Mouse (Mus musculus) thymus, postnatal 36 days (tissue): ENCODE results near the gene Cpne8.

Experiments
- DNase-seq, 2 experiments: peaks; one replicate each; pipeline ENCODE4 v3.0.0; 2022; ENCODE audit warnings: mixed read lengths in 2 of 2

Gene Cpne8

DNA sequence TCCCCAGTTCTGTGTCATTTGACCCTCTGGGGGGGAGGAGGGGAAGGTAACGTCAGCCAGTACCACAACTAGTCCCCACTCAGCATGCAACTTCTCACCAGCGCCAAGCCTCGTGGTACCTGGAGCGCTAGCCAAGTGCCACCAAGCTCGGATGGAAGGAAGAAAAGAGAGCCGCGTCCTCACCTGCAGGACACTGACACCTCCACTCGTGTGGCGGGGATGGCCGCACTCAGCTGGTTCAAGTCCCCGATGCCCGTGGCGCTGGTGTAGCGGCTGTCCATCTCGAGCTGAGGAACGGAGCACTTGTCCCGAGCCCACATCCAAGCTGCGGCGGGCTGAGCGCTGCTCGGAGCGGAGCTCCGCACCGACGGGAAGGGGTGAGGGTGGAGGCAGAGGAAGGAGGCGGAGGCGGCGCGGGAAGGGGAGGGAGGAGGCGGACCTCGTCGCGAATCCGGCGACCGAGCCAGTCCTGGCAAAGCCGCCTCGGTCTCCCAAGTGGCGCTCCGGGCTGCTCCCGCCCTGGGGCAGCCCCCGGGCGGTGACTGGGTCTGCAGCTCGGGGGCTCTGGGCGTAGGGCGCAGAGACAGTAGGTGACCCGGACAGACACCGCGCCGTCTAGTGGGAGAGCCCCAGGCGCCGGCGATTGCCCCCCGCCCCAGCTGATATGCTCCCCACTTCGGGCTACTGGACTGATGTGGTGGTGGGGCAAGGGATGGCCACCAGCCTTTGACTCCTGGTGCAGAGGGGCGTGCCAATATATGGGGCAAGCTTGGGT lies at the start of gene Cpne8:
Cpne8 (minus strand) TSS at position 448 of the 775 bp plus-strand sequence.
- DNase-seq, result peak; percentile 40 to 49

DNA sequence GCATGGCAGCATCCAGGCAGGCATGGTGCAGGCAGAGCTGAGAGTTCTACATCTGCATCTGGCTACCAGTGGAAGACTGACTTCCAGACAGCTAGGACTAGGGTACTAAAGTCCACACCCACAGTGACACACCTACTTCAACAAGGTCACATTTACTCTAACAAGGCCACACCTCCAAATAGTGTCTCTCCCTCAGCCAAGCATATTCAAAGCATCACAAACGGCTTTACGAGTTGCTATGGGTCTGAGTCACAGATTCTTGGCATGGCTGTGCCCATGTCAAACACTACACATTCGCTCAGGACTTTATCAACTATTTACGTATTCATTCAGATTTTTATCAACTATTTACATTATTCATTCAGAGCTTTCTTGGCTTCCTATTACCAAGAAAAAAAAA lies 38.5 kb upstream of the Cpne8 start:
- no peak for DNase-seq

GRCm38 (mm10) chr15:90709296-90709695 lies 30.1 kb upstream of the Cpne8 start:
- peak in 1 of 2 experiments; percentile 5 for DNase-seq

DNA sequence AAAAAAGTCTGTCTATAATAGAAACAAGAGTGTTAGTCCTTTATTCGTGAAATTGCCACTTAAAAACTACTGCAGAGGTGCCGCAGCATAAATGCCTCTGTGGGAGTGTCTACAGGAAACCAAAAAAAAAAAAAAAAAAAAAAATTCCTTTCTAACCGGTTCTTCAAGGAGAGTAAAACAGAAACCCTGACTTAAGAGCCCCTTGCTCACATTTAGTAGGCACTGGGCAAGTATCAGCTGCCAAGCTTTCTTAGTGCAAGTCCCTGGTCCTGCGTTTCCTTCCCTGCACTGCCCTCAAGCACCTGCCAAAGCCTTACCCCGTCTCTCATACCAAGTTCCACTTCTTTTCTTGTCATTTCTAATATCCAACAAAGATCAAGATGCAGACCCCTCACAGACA lies 25.1 kb upstream of the Cpne8 start:
- DNase-seq, result peak; percentile 7 to 9

DNA sequence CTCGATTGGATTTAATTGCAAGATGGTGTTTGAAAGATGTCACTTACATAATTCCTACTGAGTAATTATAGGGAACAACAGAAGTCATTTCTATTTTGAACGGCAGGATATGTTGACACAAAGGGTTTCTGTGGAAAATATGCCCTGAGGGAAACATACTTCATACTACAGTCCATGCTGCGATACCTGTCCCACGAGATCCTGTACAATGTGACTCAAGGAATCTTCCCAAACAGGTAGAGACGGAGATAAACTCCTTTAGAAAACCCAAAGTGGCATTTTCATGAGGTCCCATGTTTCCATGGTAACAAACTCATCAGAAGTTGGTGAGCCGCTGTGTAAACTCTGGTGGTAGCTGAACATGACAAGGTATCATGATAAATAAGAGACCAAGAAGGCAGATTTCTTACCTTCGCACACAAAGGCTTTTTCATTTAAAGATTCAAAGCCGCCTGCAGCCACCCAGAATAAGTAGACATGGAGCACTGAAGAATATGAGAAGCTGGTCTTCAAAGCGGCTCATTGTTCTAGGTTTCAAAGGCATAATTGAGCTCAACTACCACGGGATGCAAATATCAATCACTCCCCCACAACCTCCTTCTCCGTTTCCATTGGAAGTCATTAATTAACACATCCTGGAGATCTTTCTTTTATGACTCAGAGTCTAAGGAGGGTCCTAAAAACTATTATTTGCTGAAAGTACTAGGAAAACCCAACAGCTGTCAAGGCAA lies 24.4 kb upstream of the Cpne8 start:
- no peak for DNase-seq

GRCm38 (mm10) chr15:90686770-90687169 lies 7.5 kb upstream of the Cpne8 start:
- DNase-seq, result no peak

- peak; percentile 35 to 38 for DNase-seq
Measured at GRCm38 (mm10) chr15:90679760-90680579, 738 bp upstream of the Cpne8 start.

- no peak for DNase-seq
Measured at GRCm38 (mm10) chr15:90678488-90678887, 744 bp downstream of the Cpne8 start.

GRCm38 (mm10) chr15:90669494-90669893 lies 9.7 kb downstream of the Cpne8 start:
- DNase-seq, result no peak

GRCm38 (mm10) chr15:90666893-90667292 lies 12.3 kb downstream of the Cpne8 start:
- DNase-seq, result no peak

DNA sequence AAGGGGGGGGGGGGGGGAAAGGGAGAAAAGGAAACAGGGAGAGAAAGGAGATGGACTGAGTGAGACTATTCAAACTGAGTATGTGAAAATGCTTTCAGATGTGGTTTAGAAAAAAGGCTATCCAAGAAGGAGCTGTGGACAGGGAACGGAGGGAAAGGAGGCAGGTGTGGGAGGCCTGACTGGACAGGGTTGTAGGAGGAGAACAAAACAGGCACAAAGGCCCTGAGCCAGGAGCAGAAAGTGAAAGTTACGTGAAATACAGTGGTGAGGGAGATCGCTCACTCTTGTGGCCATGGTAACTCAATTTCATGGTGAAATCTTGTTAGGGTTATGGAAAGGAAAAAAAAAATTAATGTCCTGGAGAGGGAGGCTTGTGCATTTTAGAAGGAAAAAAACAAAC lies 14.6 kb downstream of the Cpne8 start:
- DNase-seq, result no peak

- DNase-seq, result no peak
Measured at GRCm38 (mm10) chr15:90663631-90664030, 15.6 kb downstream of the Cpne8 start.

GRCm38 (mm10) chr15:90660723-90661122 lies 18.5 kb downstream of the Cpne8 start:
- no peak for DNase-seq

DNA sequence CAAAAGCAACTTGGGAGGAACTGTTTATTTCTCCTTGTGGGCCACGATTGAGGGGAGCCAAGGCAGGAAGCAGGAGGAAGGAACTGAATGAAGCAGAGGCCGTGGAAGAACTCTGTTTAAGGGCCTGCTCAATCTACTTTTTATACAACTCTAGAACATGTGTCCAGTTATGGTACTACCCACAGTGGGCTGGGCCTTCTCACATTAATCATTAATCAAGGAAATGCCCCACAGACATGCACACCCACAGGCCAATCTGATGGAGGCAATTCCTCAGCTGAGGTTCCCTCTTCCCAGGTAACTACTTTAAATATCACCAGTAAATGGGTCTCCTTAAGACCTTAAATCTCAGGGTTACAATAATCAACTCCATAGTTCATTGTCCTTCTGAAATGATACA lies 21.2 kb downstream of the Cpne8 start:
- no peak for DNase-seq

DNA sequence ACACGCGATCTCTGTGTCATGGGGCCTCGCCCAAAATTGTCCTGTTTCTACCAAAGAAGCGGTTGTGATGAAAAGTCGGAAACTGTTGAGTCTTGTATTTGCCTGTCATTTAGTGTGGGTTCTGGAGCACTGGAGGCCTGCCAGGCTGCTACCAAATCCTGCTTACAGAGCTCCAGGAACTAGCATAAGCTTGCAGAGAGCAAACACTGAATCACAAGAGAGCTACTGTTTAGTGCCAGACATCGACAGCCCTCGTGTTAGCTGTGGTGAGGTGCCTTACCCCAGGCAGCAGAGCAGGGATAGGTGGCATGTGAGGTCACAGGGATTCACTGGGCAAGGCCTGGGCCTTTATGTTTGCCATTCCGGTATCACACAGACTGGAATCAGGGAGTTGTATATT lies 22.7 kb downstream of the Cpne8 start:
- no peak for DNase-seq

DNA sequence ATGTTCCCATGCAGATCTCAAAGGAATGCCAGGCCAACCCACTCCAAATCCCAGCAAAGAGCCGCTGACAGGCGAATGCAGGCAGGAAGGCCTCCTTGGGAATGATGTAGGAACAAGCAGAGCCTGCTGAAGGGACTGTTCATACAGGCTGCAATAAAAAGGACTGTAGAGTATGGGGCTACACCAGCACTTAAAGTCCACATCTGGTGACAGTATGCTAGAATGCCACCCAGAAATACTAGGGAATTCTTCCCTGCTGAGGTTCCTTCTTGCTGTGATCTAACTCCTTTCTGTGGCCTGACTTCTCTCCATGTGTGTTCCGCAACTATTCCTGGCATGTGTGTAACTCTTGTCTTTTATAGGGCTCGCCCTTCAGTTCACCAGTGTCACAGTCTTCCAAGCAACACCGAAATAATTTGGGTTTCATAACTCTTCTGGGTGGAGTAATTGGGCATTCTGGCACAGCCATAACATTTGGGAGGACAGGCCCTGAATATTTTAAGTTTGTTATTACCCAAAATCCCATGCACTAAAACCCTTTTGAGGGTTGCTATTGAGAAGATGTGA lies 32.1 kb downstream of the Cpne8 start:
- no peak for DNase-seq

DNA sequence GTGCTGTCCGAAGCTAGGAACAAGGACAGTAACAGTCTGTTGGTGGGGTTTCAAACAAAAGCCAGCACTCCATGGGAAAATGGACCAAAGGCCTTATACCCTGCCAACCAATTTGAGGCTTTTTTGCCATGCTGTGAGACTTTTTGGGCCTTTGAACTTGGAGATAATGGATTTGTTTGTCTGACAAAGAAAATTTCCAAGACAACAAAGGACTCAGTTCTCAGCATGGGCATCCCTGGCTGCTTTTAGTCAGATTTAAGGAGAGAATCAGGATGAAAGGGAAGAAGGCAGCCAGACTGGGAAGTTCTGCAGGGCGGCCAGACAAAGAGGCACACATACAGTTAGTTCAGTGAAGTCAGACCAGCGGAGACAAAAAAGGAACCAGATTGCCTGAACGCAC lies 32.9 kb downstream of the Cpne8 start:
- DNase-seq, result no peak

DNA sequence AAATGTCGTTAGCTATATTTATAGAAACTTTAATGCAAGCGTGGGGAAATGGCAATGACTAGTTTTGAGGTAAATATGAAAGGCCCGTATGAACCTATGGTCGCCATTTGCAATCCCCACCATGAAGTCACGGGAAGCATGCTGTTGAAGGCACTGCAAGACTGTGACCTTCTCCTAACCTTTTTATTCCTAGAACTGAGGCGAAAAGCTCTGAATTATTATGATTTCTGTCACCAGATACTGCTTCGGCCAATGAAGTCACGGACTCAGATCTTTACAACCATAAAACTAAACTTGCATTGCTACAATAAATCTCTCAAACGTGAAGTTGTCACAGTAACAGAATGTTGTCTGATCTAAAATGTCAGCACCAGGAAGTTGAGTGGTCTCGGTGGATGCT lies 33.4 kb downstream of the Cpne8 start:
- DNase-seq, result no peak

- no peak for DNase-seq
Measured at GRCm38 (mm10) chr15:90624201-90624600, 55.0 kb downstream of the Cpne8 start.

DNA sequence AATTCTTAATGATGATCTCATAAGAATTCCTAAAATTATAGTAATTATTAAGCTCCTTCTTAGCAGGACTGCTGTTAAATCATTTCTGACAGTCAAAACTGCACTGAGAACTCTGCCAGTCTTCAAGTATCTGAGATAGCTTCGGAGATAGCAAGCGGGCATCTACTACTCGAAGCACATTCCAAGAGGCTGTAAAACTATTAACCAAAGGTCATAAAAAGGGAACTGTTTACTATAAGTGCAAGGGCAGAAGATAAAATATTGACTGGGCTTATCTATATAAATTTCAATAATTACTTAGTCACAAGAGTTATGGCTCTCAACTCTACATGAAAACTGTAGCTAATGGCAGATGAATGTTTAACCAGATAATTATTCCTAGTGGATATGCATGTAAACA lies 57.2 kb downstream of the Cpne8 start:
- DNase-seq, result no peak

DNA sequence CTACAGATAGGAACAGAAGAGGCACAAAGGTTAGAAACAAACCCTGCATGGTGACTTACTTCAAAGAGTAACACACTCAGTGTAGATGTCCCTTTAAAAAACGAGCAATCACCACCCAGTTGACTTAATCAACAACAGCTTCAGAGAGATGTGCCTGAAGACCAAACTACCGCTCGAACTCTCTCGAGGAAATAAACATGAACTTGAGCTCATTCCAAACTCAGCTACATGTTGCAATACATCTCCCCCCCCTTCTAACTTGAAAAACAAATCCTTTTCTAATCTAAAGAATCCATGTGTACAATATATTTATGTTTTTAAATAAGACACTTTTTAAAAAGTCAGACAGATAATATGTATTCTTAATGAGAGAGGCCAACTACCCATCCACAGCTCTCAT lies 59.5 kb downstream of the Cpne8 start:
- DNase-seq, result no peak

- no peak for DNase-seq
Measured at GRCm38 (mm10) chr15:90616116-90616798, 63.0 kb downstream of the Cpne8 start.
